Mouse (Mus musculus) thymus, postnatal 0 days (tissue): ENCODE measurements around the gene Dcun1d3. TPM values are rescaled to one million over a fixed set of nuclear protein-coding genes. Genes with fewer than 3 reads are reported as not detected.

Source experiments
- DNase-seq: peaks from one replicate; pipeline ENCODE4 v3.0.0-alpha.2; 2015; ENCODE audit warnings: low spot score
- polyA plus RNA-seq: library from polyadenylated mRNA; unstranded; fragments of >200 nt; fragmentation: Nextera tagmentation; extraction: Ambion mirVana; gene quantifications from 2 replicates; pipeline ENCODE4 v1.2.1, GENCODE M21; 2015

The Dcun1d3 gene
- polyA plus RNA-seq = 6.5 TPM in 2 replicates

DNA sequence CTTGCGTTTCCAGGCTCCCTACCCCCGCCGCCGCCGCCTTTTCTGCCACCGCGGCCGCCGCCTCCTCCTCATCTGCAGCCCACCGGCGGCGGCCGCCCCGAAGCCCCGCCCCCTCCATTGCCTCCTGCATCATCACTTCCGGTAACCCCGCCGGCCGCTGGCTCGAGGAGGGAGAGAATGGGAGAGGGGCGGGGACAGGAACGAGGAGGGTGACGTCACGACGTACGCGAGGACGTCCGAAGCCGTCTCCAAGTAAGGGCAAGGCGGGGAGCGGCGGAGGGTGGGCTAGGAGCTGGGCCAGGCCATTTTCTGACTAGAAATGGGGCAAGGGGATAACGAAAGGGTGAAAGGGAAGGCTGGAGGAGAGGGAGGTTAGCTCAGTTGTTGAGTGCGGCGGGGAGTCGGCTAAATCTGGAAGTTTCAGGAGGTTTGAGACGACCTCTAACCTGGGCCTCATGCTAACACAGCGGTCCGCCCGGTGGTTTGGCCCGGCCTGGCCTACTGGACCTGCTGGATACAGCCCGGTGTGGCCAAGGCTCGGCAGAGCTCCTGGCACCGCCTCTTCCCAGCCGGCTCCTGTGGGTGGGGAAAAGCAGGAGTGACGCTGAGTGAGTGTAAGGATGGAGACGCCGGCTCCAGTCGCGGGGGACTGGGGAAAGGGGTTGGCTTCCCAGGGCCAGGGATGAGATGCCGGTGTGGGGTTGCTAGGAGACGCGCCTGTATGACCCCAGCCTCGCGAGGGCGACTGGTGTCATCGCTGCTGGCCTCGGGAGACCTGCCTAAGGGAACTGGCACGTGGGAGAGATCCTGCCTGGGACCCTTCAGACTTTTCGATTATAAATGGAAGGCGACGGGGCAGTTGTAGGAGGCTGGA lies at the start of gene Dcun1d3, which contains the start of gene Lyrm1:
Dcun1d3 (minus strand) TSS at position 660 of the 874 bp plus-strand sequence.
Lyrm1 (plus strand) TSS at position 223 of the 874 bp plus-strand sequence.
- DNase-seq = peak; percentile 97

DNA sequence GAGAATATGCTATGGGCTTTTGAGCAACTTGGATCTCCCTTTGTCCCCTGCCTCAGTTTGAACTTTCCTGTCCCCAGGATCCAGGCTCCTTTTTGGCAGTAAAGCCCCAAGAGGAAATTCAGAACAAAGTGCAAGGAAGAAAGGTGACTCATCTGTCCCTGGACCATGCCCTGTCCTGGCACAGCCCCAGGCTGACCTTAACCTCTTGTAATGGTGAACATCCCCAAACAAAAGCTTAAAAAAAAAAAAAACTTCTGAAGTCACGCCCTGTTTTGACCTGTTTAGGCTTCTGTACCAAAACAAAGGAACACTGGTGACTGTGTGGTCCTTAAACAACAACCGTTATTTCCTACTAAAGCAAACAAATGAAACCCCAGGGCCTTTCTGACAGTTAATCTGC lies 45.5 kb upstream of the Dcun1d3 start:
- no peak for DNase-seq

DNA sequence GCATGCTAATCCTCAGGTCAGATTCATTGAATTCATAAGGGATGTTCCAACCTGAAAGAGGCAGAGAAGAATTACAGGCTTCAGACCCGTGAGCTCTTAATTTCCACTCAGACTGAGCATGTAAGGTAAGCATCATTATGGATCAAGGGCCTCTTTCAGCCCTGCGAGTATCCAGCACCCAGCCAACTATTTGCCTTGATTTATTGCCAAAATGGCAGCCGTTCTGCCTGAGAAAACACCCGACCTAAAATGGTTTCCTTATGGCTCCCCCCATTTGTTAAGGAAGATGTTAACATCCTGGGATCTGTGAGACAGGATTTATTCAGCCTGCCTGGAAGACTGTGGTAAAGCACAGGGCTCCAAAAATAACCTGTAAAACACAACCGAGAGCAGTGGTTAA lies 40.9 kb upstream of the Dcun1d3 start:
- no peak for DNase-seq

DNA sequence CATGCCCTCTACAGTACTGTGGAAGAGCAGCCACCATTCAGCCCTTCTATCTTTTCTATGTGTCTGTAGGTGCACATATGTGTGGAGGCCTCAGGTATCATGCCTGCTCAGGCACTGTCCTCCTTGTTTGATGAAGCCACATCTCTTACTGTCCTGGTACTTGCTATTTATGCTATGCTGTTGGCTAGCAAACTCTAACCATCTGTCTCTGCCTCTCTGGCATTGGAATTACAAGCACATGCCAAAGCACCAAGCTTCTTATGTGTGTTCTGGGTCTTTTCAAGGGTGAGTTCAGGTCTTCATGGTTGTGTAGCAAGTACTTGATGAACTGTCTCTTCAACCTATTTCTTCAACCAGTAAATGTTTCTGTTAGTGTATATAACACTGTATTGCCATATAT lies 40.2 kb upstream of the Dcun1d3 start:
- DNase-seq = no peak

DNA sequence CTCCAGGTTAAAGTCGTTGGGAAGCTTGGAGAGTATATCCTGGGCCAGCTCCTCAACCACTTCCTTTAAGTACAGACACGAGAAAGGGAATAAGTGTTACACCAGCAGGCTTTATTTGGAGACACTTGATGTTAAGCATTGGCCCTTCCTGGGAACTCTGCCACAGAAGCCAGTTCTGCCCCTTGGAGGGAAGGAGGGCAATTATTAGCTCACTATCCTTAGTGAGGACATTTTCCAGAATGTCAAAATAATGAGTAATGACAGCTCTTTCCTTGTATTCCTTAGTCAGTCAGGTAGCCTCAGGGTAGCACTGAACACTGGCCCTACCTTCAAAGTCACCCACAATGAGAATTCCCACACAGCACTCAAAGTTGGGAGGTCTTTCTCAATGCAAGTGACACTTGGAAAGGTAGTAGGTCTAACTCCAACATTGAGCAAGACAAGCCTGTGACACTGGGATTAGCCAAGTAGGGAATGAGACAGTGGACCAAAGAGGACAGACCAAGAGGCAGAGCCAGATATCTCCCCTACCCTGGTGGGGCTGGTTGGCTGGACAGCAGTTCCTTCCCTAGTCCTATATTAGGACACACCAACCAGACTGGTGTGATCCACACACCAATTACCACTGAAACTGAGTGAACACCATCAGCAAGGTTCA lies 32.8 kb upstream of the Dcun1d3 start:
- no peak for DNase-seq

DNA sequence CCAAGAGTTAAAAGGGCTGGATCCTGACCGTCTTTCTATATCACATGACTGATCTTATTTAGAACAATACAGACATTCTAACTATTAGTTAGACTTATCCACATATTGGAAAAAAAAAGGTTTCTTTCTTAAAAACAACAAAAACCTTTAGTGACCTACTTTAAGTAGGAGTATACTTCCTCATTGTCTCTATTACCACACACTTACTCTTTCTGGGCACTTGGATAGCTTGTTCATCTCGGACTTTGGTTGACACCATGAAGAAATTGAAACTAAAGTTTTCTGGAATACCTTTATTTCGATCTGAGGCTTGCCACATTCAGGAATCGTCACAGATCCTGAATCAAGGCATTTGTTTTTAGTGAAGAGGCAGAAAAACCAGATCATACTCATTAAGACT lies 25.0 kb upstream of the Dcun1d3 start:
- no peak for DNase-seq

DNA sequence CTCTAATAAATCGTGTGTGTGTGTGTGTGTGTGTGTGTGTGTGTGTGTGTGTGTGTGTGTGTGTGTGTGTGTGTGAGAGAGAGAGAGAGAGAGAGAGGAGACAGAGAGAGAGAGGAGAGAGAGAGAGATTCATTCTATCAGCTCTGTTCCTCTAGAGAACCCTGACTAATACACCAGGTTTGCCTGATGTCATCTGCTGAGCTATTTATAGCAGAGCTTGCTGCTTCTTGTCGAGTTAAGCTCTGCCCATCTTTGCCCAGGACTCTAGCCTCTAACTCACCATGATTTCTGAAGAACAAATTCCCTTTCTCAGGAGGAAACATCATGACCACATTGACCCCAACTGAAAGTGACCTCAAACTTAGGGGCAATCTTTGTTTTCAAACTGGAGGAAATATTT lies 24.4 kb upstream of the Dcun1d3 start:
- no peak for DNase-seq

DNA sequence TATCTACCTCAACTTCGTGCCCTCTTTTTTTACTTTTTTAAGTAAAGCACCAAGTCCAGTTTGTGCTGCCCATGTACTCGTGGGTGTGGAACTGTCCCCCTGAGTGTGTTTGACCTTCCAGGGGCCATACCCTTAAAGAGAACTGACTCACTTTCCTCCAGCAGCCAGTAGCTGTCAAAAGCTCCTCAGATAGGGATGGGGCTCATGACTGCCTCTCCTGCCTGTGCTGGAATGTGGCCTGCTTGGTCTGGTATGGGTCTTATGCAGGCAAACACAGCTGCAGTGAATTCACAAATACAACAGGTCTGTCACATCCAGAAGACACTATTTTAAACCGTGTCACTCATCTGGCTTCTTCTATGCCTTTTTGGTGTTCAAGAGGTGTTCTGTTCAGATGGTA lies 15.6 kb upstream of the Dcun1d3 start:
- no peak for DNase-seq

DNA sequence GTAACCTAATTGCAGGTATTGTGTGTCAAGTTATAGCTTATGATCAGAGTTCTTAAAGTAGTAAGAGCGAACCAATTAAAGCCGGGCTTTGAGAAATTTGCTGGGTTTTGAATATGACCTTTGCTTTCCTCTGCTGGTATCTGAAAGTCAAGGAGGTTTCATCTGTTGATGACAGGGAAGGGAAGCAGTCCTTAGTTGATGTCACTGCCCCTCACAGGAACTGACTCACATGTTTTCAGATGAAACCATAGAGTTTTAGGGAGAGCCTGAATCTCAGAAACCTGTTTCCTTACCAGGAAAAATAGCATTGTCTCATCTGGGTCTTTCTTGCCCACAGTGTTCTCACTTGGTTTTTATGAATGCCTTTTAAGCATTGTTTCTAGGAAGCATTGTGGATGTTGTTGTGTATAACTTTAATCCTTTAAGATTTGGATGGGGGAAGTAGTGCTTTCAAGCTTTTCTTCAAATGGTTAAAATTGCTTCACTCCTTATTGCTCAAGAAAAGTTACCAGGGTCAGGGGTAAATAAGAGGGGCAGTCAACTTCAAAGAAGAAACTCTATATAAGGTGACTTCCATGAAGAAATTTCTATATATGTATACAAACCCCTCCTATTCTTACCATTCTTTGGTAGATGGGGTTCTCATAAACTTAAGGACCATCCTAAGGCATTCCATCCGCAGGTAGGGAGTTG lies 10.6 kb upstream of the Dcun1d3 start:
- DNase-seq = no peak

DNA sequence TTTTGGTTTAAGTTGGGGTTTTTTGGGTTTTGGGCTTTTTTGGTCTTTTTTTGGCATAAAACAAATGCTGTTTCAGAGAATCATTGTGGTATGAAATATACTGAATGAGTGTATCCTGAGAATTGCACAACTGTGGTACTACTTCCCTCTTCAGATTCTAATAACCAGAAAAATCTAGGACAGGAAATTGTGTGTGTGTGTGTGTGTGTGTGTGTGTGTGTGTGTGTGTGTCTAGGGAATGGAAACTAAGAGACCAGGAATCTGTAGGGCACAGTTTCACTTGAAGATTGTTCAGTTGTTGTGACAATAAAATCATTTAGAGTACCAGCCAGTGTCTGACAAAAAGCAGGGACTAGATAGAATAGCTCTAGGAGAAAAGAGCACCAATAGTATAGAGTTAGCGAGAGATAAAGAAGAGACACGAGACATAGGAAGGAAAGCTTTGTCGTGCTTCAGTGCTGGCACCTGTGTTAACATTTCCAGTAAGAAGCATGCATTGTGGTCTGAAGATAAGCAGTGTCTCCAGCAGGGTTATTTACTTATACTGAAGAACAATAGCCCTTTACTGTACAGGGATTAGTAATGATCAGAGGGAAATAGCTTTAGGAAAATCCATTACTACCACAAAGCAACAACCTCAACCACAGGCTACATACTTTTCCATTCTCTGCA lies 3.4 kb upstream of the Dcun1d3 start:
- DNase-seq = no peak

DNA sequence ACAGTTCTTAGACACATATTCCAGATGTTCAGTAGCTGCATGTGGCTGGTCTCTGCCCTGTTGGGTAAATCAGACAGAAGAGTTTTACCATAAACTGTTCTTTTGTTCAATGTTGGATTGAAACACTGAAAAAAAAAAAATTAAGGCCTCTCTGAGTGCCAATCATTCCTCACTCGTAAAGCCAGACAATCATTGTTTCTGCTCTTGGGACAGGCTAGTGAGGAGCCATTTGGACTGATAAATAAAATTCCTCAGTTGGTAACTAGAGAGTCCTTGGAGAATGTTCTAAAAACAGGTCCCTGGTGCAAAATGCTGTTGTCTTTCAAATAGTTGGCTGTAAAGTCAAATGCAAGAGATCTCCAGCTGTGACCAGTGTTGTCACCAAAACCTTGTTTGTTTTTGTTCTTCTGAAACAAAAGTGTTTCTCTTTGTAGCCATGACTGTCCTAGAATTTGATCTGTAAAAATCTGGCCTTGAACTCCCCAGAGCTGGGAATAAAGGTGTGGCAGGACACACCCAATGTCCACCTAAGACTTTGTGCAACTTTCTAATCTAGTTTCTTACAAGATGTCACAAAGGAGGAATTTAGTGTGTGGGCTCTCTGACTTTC lies 2.3 kb upstream of the Dcun1d3 start:
- DNase-seq = no peak

DNA sequence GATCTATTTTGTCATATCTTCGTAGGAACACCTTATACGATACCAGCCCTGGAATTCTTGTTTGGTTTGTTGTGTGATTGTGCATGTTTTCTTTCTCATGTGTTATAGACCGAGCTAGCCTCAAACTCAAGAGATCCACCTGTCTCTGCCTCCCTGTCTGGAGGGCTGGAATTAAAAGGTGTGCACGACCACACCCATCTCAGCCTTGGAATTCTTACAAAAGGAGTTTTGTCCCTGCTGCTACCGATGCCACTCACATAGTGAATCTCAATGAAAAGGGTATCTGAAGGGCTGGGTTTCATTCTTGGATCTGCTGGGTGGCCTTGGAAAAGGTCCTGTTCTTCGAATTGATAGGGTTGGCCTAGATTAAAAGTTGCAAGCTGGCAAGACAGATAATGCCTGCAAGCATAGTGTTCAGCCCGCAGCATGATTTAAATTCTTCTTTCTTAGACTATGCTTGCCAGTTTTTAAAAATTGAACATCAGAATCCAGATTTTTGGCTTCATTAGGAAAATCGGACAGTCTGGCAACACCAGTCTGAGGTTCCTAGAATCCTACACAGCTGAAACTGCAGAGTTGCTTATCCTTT lies 1.5 kb upstream of the Dcun1d3 start:
- no peak for DNase-seq

DNA sequence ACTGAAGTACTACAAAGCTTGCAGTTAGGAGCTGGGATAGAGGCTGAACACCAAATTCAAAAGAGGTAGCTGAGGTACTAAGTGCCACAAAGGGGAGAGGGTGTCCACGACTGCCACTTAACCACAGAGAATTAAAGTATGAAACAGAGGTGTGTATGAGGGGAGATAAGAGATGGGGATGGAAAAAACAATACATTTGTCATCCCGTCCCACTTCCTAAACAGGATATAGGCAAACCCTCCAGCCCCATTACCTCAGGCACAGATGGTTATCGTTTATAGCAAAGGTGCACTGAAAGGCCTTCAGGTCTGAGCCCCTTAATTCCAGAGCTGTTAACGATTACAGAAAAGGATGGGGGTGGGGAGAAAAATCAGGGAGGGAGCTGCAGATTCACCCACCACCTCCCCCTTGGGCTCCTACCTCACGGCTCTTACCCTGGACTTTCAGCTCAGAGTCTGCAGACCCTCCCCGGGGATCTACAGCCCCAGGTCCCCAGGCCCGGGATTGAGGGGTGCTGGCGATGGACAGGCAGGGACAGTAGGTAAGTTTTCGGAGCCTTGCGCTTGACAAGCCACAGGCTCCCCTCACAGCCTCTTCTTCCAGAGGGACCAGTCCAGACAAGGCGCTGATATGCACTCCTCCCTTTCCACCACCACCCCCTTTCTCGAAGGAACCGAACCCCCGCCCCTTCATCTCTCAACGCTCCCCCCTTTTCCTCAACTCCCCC lies 1.1 kb downstream of the Dcun1d3 start:
- DNase-seq = no peak

DNA sequence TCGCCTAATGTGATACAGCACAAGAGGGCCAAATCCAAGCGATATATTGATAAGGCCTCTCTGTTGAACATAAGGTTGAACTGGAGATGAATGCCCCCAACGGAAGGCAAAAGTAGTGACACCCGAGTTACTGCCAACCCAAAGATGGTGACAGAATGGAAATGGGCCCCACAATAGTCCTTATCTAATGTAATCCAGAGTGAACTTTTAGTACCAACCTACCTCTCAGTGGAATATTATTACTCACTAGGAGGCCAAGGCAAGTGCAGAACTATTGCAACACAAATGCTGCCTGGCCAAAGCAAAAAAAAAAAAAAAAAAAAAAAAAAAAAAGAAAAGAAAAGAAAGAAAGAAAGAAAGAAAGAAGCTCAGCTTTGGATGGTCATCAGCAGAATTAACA lies 3.4 kb downstream of the Dcun1d3 start:
- no peak for DNase-seq

DNA sequence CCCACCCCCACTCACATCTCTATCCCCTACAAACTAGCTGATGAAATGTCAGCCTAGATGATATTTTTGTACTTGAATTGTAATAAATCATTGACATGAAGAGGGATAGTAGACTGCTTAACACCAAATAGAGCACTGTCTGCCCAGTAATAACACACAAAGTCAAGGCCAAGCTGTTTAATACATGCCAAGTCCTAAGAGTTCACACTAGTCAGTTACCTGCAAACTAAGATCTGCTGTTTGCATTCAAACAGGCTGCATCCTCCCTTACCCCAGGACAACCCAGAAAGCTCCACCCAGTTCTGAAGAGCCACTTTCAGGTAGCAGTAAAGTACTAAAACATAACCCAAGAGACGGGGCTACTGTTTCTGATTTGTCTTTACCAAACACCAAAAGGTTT lies 3.9 kb downstream of the Dcun1d3 start:
- no peak for DNase-seq

DNA sequence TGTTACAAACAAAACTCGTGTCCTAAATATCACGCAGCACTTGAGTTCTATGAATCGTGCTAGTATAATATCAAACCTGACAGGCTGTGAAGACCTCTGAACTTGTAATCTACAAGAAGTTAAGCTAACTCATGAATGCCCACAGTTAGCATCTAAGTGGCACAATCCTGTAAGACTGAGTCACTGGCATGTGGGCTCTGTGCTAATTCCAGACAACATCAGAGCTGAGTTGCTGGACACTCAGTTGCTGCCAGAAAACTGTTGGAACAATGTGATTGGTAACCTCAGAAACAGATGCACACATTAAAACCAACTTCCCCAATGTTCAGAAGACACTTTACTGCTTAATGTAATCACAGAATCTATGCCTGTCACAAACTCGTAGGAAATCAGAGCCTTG lies 8.2 kb downstream of the Dcun1d3 start:
- no peak for DNase-seq

DNA sequence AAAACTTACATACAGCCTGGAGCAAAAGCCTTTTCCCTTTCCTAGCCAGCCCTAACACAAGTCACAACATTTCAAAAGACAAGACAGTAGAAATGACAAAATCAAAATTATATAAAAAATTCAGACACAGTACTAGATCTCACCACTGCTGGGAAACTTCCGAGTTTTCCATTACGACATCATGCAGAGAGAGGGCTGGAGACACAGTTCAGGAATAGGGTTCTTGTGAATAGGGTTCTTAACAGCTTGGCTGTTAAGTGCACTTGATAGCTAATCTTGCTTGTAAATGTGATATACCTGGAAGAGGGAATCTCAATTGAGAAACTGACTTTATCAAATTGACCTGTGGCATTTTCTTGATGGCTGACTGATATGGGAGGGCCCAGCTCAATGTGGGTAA lies 14.9 kb downstream of the Dcun1d3 start:
- no peak for DNase-seq

DNA sequence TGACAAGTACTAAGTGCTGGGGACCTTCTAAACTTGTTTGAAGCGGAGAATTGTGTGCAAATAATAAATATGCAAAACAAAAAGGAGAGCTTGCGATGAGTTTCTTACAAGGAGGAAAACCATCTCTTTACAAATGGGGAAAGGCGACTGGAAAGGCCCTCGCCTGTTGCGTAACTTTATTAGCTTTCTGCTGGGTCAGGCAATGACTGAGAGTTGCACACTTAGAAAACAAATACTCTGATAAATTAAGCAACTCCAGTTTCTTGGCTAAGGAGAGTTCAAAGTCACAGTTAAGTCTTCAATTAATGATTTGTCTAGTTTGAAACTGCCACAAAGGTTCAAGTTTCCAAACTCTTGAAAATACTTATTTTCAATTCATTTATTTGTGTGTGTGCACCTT lies 15.8 kb downstream of the Dcun1d3 start:
- DNase-seq = no peak

DNA sequence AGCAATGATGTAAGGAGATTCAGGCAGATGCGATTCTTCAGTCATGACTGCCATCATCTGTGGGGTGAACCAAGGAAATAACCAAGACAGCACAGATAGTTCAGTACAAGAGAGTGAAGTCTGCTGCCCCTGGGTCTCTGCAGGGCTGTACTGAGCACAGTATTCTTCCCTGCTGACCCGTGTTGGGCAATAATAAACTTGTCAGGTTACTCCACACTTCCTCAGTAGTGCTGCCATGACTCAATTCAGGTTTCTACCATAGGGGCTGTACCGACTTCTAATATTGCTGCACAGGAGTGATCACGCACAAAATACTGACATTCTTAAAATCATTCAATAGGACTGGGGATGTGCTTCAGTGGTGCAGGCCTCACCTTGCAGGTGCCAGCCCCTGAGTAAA lies 16.9 kb downstream of the Dcun1d3 start:
- DNase-seq = no peak
